Mouse (Mus musculus) lung, embryonic 14.5 days (tissue): ENCODE results near the gene Krtap1-5. TPM values are rescaled to one million over a fixed set of nuclear protein-coding genes. Genes with fewer than 3 reads are reported as not detected.
A peak's percentile ranks its signal among the peaks of the same experiment; 100 is the strongest.

Experiments used
- ATAC-seq: fragments of 200-750 bp; cut with Nextera tagmentation; 2 replicates; pipeline ENCODE4 v1.8.0; 2017; ENCODE audit warnings: mild to moderate bottlenecking, moderate TSS enrichment, moderate library complexity; ENCODE audit not compliant: insufficient read depth
- DNase-seq: peaks from one replicate; pipeline ENCODE4 v3.0.0-alpha.2; 2015
- H3K27ac ChIP-seq: fragments of 300-500 bp; sonication (generic); 2 replicates; pipeline ENCODE4 v1.5.1; 2014; ENCODE audit warnings: low read depth, mild to moderate bottlenecking, moderate library complexity
- H3K27me3 ChIP-seq: fragments of 300-500 bp; sonication (generic); 2 replicates; pipeline ENCODE4 v1.6.1; 2014; ENCODE audit warnings: low read length, control low read depth; ENCODE audit not compliant: insufficient read depth
- H3K36me3 ChIP-seq: fragments of 300-500 bp; sonication (generic); 2 replicates; pipeline ENCODE4 v1.6.1; 2014; ENCODE audit warnings: control low read depth; ENCODE audit not compliant: insufficient read depth
- H3K4me1 ChIP-seq: fragments of 300-500 bp; sonication (generic); 2 replicates; pipeline ENCODE4 v1.6.1; 2014; ENCODE audit warnings: antibody characterized with exemption, control low read depth; ENCODE audit not compliant: insufficient read depth
- H3K4me2 ChIP-seq: fragments of 300-500 bp; sonication (generic); 2 replicates; pipeline ENCODE4 v1.6.1; 2014; ENCODE audit warnings: mild to moderate bottlenecking
- H3K4me3 ChIP-seq: fragments of 300-500 bp; sonication (generic); 2 replicates; pipeline ENCODE4 v1.5.1; 2014; ENCODE audit warnings: low read depth, low read length
- H3K9ac ChIP-seq: fragments of 300-500 bp; sonication (generic); 2 replicates; pipeline ENCODE4 v1.6.1; 2014
- H3K9me3 ChIP-seq: fragments of 300-500 bp; sonication (generic); 2 replicates; pipeline ENCODE4 v1.6.1; 2016; ENCODE audit warnings: low read depth, low read length, control low read depth
- CTCF ChIP-seq: IDR thresholded peaks from 2 replicates; pipeline ENCODE4 v1.5.1; 2016; ENCODE audit warnings: antibody characterized with exemption, low read depth
- WGBS: fragments of 180-500 bp; shearing (Covaris S2); extraction: QIAGEN DNeasy Blood & Tissue Kit; methylation state at CpG from one replicate; pipeline ENCODE4 v1.1.7; 2014; 5-methylcytosine and 5-hydroxymethylcytosine counted together
- polyA plus RNA-seq: library from polyadenylated mRNA; unstranded; fragments of >200 nt; fragmentation: Nextera tagmentation; extraction: Ambion mirVana; gene quantifications from 2 replicates; pipeline ENCODE4 v1.2.1, GENCODE M21; 2014

The Krtap1-5 gene
- polyA plus RNA-seq, 1 experiment from 2014 or later: not detected

DNA sequence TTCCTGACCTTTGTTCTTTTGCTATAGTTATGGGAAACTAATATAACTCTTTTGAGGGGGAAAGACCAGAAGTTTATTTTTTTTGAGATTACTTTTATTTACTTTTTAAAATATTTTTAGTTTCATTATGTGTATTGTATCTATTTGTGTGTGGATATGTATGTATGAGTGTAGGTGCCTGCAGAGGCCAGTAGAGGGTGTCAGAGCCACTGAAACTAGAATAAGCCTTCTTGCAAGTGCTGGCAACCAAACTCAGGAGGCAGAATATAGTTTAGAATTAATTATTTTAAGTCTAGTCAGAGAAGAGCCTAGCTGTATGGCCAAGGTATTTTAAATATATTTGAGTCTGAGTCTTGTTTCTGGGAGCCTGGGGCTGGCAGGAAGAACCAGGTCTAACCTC, 32.9 kb downstream of the Krtap1-5 start:
- no peak overlapping the region for H3K4me2 ChIP-seq
- no peak for TF ChIP-seq CTCF

GRCm38 (mm10) chr11:99539721-99540120, 41.1 kb downstream of the Krtap1-5 start:
- 44% methylated on average over 9 of the region's 9 CpGs for WGBS
- DNase-seq: peak; percentile 83
- peak overlapping the region; percentile 54; the same call in 1 of the 2 replicates for H3K27ac ChIP-seq

More for the DNA sequence above, 32.9 kb downstream of the Krtap1-5 start:
- no peaks in the 10 kb centered on the region for H3K27me3 ChIP-seq
- H3K4me1 ChIP-seq: no peaks in the 10 kb centered on the region
- no peak overlapping the region for H3K4me3 ChIP-seq
- DNase-seq (no peak), ATAC-seq (no peak)
- no peak overlapping the region for H3K27ac ChIP-seq
- H3K9ac ChIP-seq: no peak overlapping the region
- no peaks in the 10 kb centered on the region for H3K9me3 ChIP-seq
- no peaks in the 10 kb centered on the region for H3K36me3 ChIP-seq

More at GRCm38 (mm10) chr11:99539721-99540120, 41.1 kb downstream of the Krtap1-5 start:
- Histone ChIP-seq H3K4me3 (no peak overlapping the region), H3K9me3 (no peaks in the 10 kb centered on the region), H3K9ac (no peak overlapping the region), H3K27me3 (no peaks in the 10 kb centered on the region), H3K4me1 (no peaks in the 10 kb centered on the region), H3K4me2 (no peak overlapping the region), H3K36me3 (no peaks in the 10 kb centered on the region)
- no peak for ATAC-seq
- no peak for TF ChIP-seq CTCF

Other genes starting within 250 kb of the Krtap1-5 start
- gene Krt26, start 243.1 kb downstream of the Krtap1-5 start, polyA plus RNA-seq: not detected in 2 replicates
- not detected in 2 replicates for gene Krt27, start 229.9 kb downstream of the Krtap1-5 start, polyA plus RNA-seq
- gene Krt28, start 206.1 kb downstream of the Krtap1-5 start, polyA plus RNA-seq: 0.29 TPM in 1 of 2 replicates, not detected in the other
- 24.5 and 24.6 TPM in 2 replicates for gene Krt10, start 191.7 kb downstream of the Krtap1-5 start, polyA plus RNA-seq
- gene Krt12, start 158.8 kb downstream of the Krtap1-5 start, polyA plus RNA-seq: not detected in 2 replicates
- 0.28 and 0.42 TPM in 2 replicates for gene Krt20, start 142.9 kb downstream of the Krtap1-5 start, polyA plus RNA-seq
- gene Krt23, start 87.9 kb downstream of the Krtap1-5 start, polyA plus RNA-seq: 4.0 and 4.4 TPM in 2 replicates
- not detected in 2 replicates for gene Krt39, start 59.7 kb downstream of the Krtap1-5 start, polyA plus RNA-seq
- 0.17 TPM in 1 of 2 replicates, not detected in the other for gene Krt40, start 37.9 kb downstream of the Krtap1-5 start, polyA plus RNA-seq
- not detected in 2 replicates for gene Krtap3-3, start 30.2 kb downstream of the Krtap1-5 start, polyA plus RNA-seq
- not detected in 2 replicates for gene Krtap3-2, start 24.2 kb downstream of the Krtap1-5 start, polyA plus RNA-seq
- gene Gm11939, start 21.6 kb downstream of the Krtap1-5 start, polyA plus RNA-seq: not detected in 2 replicates
- not detected in 2 replicates for gene Krtap3-1, start 14.4 kb downstream of the Krtap1-5 start, polyA plus RNA-seq
- gene Krtap1-4, start 2.6 kb upstream of the Krtap1-5 start, polyA plus RNA-seq: not detected in 2 replicates
- gene Krtap1-3, start 10.3 kb upstream of the Krtap1-5 start, polyA plus RNA-seq: not detected in 2 replicates
- gene Krtap9-3, start 17.1 kb upstream of the Krtap1-5 start, polyA plus RNA-seq: not detected in 2 replicates
- gene Gm11938, start 22.3 kb upstream of the Krtap1-5 start, polyA plus RNA-seq: not detected in 2 replicates
- not detected in 2 replicates for gene Gm11937, start 29.2 kb upstream of the Krtap1-5 start, polyA plus RNA-seq
- gene Krtap2-4, start 33.8 kb upstream of the Krtap1-5 start, polyA plus RNA-seq: not detected in 2 replicates
- gene Gm11562, start 39.4 kb upstream of the Krtap1-5 start, polyA plus RNA-seq: not detected in 2 replicates
- gene Krtap4-1, start 47.2 kb upstream of the Krtap1-5 start, polyA plus RNA-seq: not detected in 2 replicates
- not detected in 2 replicates for gene Krtap4-2, start 54.1 kb upstream of the Krtap1-5 start, polyA plus RNA-seq
- not detected in 2 replicates for gene Krtap4-7, start 63.1 kb upstream of the Krtap1-5 start, polyA plus RNA-seq
- not detected in 2 replicates for gene Gm11555, start 69.2 kb upstream of the Krtap1-5 start, polyA plus RNA-seq
- not detected in 2 replicates for gene Gm11563, start 77.9 kb upstream of the Krtap1-5 start, polyA plus RNA-seq
- not detected in 2 replicates for gene Krtap4-6, start 84.9 kb upstream of the Krtap1-5 start, polyA plus RNA-seq
- not detected in 2 replicates for gene Gm14190, start 109.7 kb upstream of the Krtap1-5 start, polyA plus RNA-seq
- gene Gm14180, start 153.3 kb upstream of the Krtap1-5 start, polyA plus RNA-seq: not detected in 2 replicates
- gene Gm11595, start 191.9 kb upstream of the Krtap1-5 start, polyA plus RNA-seq: not detected in 2 replicates
- gene Krtap4-8, start 199.7 kb upstream of the Krtap1-5 start, polyA plus RNA-seq: not detected in 2 replicates
- not detected in 2 replicates for gene Krtap4-9, start 204.2 kb upstream of the Krtap1-5 start, polyA plus RNA-seq
- gene Gm11596, start 212.5 kb upstream of the Krtap1-5 start, polyA plus RNA-seq: not detected in 2 replicates
- gene Gm11569, start 217.9 kb upstream of the Krtap1-5 start, polyA plus RNA-seq: not detected in 2 replicates
- gene Gm11554, start 223.4 kb upstream of the Krtap1-5 start, polyA plus RNA-seq: not detected in 2 replicates
- gene Krtap4-13, start 228.9 kb upstream of the Krtap1-5 start, polyA plus RNA-seq: not detected in 2 replicates
- gene Gm11564, start 234.7 kb upstream of the Krtap1-5 start, polyA plus RNA-seq: not detected in 2 replicates